Mouse (Mus musculus) testis, adult 2 months (tissue): ENCODE results near the gene Otop2. TPM values are rescaled to one million over a fixed set of nuclear protein-coding genes. Genes with fewer than 3 reads are reported as not detected.
A peak's percentile ranks its signal among the peaks of the same experiment; 100 is the strongest.

ENCODE experiments used
- H3K27ac ChIP-seq: fragments of 200-500 bp; 2 replicates; pipeline ENCODE4 v1.5.1; 2012; ENCODE audit warnings: low read depth, low read length; ENCODE audit not compliant: control insufficient read depth, insufficient read depth
- H3K27me3 ChIP-seq: fragments of 200-500 bp; 2 replicates; pipeline ENCODE4 v1.6.1; 2012; ENCODE audit warnings: mild to moderate bottlenecking, low read length, moderate library complexity; ENCODE audit not compliant: control insufficient read depth, insufficient read depth
- H3K36me3 ChIP-seq: fragments of 200-500 bp; 2 replicates; pipeline ENCODE4 v1.6.1; 2012; ENCODE audit warnings: mild to moderate bottlenecking, low read length; ENCODE audit not compliant: control insufficient read depth, insufficient read depth
- H3K4me1 ChIP-seq: fragments of 200-500 bp; 2 replicates; pipeline ENCODE4 v1.6.1; 2012; ENCODE audit warnings: low read length; ENCODE audit not compliant: control insufficient read depth, insufficient read depth
- H3K4me3 ChIP-seq: fragments of 200-500 bp; 2 replicates; pipeline ENCODE4 v1.5.1; 2012; ENCODE audit warnings: low read depth, mild to moderate bottlenecking, low read length, moderate library complexity, mixed read lengths; ENCODE audit not compliant: control insufficient read depth
- CTCF ChIP-seq: fragments of 200-500 bp; IDR thresholded peaks from 2 replicates; pipeline ENCODE4 v1.5.1; 2012; ENCODE audit warnings: low read depth, mild to moderate bottlenecking, inconsistent platforms, low read length, moderate library complexity; ENCODE audit not compliant: control insufficient read depth, insufficient read depth, insufficient replicate concordance
- POLR2A ChIP-seq: fragments of 200-500 bp; IDR thresholded peaks from 2 replicates; pipeline ENCODE4 v1.6.1; 2012; ENCODE audit warnings: low read depth, mild to moderate bottlenecking, inconsistent platforms, low read length, moderate library complexity; ENCODE audit not compliant: control insufficient read depth
- polyA plus RNA-seq: library from polyadenylated mRNA; depleted of rRNA; stranded (reverse); fragments of >200 nt; gene quantifications from 2 replicates; pipeline ENCODE4 v1.2.3, GENCODE M21; 2012; rRNA removed

The Otop2 gene
- polyA plus RNA-seq, result 8.5 and 8.9 TPM in 2 replicates

DNA sequence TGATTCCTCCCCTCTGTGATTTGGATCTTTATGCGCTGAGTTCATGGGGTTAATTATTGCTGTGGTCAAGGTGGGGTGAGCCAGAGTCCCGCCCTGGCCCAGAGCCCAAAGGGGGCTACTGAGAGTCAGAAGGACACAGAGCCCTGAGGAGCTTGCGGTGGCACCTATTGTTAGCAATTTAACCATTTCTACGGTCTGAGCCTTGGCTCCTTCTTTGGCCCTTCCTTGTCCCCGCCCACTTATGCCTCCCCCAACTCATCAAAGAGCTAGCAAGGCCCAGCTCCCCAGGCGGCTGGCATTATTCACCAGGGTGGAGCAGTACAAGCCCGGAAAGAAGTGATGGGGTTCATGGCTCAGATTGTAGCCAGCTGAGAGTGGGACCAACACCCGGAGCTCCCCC, at the start of gene Otop2:
Gene Otop2 (plus strand): TSS at position 301 of the 400 bp plus-strand sequence.
- no peaks in the 10 kb centered on the region for H3K4me1 ChIP-seq
- no peak within 1 kb of the TSS for H3K4me3 ChIP-seq
- no peak within 1 kb of the TSS for H3K27ac ChIP-seq
- TF ChIP-seq POLR2A (no peak), CTCF (no peak)
- no peaks in the 10 kb centered on the region for H3K27me3 ChIP-seq
- H3K36me3 ChIP-seq, result no peaks in the 10 kb centered on the region

DNA sequence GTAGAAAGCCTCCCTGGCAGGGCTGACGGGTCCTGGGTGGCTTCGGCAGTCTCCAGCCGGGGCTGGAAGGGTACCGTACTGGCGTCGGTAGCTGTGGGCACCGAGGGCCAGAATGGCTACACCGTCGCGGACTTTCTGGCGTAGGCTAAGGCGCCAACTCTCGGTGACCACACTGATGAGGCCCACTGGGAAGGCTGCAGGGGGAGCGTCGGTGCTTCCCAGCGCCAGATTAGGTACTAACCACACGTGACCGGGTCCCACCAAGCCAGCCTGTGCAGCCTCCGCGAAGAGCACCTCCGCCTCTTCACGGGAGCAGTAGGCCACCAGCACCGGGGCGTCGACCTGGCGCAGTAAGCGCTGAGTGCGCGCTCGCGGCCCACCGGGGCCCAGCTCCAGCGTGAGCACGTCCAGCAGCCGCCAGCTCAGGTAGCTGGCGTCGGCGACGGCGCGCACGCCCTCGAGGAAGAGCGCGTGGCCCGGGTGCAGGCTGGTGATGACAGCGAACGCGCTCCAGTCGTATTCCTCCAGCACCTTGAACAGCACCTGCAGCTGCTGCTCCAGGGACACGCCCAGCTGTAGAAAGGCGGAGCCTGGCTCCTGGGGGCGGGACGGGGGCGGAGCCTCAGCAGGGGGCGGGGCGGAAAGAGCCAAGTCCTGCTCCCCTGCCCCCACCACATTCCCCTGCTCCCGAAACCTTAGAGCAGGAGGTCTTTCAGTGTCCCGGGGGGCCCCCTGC, 49.0 kb upstream of the Otop2 start:
- H3K4me1 ChIP-seq, result peaks cover 8% of the 10 kb centered on the region
- no peak overlapping the region for H3K27ac ChIP-seq
- H3K27me3 ChIP-seq, result no peaks in the 10 kb centered on the region
- TF ChIP-seq CTCF (no peak), POLR2A (no peak)
- peak overlapping the region; percentile 26 for H3K4me3 ChIP-seq
- H3K36me3 ChIP-seq, result no peaks in the 10 kb centered on the region

DNA sequence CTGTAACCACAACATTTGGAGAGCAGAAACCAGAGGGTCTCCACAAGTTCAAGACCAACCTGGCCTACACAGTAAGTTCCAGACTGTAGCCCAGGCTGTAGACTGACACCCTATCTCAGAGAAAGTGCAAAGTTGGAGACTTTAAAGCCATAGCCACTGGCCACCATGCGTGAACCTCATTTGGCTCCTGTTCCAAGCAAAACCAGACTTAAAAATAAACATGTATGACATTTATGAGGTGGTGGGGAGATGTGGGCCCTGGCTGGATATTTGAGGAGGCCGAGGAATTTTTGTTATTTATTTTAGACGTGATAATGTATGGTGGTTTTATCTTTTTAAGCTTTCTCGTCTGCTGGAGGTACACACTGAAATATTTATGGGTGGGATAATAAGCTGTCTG, 47.8 kb upstream of the Otop2 start:
- H3K27me3 ChIP-seq, result no peaks in the 10 kb centered on the region
- no peak overlapping the region for H3K27ac ChIP-seq
- TF ChIP-seq CTCF (no peak), POLR2A (no peak)
- peaks cover 8% of the 10 kb centered on the region for H3K4me1 ChIP-seq
- H3K4me3 ChIP-seq, result no peak overlapping the region
- H3K36me3 ChIP-seq, result no peaks in the 10 kb centered on the region

DNA sequence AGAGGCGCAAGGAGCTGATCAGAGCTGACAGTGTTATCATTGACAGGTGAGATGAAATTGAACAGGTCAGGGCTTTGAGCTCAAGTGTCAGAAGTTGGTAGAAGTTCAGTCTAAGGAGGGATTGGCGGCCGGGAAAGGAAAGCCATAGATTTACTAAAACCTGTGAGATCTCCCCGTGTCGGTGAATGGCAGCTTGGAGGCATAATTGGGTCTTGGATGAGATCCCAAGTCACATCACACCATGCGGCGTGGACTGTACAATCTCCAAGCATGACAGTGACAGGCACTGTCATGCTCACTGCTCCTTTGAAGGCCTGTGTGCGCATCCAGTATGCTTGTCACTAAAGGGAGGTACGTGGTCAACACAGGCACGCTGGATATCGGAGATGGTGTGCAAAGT, 44.0 kb upstream of the Otop2 start:
- Histone ChIP-seq H3K27ac (no peak overlapping the region), H3K4me3 (no peak overlapping the region), H3K27me3 (no peaks in the 10 kb centered on the region; the same call in 1 of the 2 replicates), H3K36me3 (no peaks in the 10 kb centered on the region), H3K4me1 (peaks cover 22% of the 10 kb centered on the region)
- TF ChIP-seq POLR2A (no peak), CTCF (no peak)

DNA sequence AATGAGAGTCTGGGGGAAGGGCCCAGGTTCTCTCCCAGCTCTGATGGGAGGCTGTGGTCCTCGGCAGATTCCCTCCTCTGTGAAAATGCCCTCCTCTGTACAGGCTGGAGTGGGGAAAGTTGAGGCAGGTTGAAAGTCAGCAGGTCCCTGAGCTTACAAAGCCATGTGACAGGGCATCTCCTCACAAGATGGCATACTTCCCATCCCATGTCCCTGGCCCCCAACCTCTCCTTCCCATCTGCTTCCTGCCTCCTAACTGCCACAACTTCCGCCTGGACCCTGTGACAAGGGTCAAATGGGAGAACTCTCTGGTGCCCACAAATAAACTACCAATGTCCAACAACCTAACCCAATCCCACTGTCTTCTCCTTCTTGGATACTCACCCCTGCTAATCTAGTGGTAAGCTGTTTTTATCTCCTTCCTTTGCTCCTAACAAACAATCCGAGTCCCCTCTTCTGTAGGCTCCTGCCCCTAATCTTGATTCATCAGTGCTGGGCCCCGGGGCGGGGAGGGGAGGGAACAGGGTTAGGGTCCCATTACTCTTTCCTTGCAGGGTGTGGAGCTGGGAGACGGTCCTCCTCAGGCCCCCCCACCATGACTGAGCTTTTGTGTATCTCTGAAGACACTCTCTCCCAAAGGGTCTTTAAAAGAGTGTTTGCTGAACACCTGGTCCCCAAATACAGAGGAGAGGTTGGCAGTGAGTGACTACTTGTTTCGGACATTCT, 42.7 kb upstream of the Otop2 start:
- no peak overlapping the region for H3K27ac ChIP-seq
- H3K27me3 ChIP-seq, result no peaks in the 10 kb centered on the region; the same call in 1 of the 2 replicates
- no peak overlapping the region for H3K4me3 ChIP-seq
- TF ChIP-seq POLR2A (no peak), CTCF (no peak)
- H3K4me1 ChIP-seq, result peaks cover 18% of the 10 kb centered on the region
- no peaks in the 10 kb centered on the region for H3K36me3 ChIP-seq

DNA sequence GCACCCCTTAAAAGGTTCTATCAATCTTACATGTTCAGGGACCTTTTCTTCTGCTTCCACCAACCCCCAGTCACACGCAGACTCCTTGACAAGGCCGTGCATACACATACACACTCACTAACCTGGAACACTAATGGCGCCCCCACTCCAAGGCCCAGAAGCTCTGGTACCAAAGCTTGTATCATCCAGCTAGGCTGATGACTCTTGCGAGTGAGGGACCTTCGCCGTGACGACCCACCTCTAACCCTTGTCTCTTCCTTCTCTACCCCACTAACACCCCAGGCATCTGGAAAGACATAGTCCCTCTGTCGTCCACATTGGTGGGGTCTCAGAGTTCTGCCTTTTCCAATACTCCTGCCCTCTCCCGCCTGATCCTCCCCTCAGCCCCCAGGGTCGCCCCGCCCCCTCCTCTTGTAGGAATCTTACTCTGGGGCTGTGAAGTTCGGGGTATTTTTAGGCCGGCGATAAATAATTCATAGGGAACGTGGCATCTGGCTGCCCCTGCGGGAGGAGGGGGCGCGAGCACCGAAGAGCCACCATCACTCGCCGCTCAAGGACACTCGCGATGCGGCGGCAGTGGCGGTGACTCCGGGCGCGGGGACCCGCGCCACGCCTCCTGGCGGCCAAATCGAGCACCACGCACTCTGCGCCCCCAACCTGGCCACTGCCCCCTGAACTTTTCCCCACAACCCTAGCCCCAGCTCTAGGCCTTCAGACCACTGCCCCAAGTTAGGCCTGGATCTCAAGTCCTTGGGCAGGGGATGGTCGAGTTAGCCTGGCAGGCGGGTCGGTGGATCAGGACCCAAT, 41.9 kb upstream of the Otop2 start:
- H3K27me3 ChIP-seq, result no peaks in the 10 kb centered on the region; the same call in 1 of the 2 replicates
- TF ChIP-seq POLR2A, result no peak
- peak; percentile 29; the same call in 1 of the 2 replicates for TF ChIP-seq CTCF
- H3K36me3 ChIP-seq, result no peaks in the 10 kb centered on the region
- H3K27ac ChIP-seq, result no peak overlapping the region
- peaks cover 18% of the 10 kb centered on the region for H3K4me1 ChIP-seq
- no peak overlapping the region for H3K4me3 ChIP-seq

DNA sequence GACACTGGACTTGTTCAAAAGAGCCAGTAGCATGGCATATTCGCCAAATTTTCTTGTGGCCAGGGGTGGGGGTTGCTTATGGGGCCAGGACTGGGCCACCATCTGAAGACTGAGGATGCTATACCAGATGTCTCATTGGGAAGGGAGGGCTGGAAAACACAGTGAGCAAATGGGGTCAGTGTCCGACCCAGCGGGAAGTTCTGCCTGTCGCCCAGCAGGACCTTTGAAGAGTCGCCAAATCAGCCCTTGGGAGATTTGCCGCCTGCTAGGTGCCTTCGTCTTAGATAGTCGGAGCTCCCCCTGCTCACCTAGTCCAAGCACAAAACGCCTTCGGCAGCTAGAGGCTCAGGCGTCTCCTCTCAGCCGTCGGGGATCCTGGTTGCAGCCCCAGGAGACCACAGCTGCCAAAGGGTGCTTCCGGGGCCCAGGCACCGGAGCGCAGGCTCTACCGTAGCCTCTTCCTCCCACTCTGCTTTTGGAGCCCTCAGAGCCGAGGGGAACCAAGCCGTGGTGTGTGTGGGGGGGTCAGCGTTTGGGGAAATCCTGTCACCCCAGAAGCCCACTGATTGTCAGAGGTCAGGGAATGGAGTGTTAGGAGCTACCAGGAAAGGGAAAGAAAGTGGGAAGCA, 41.1 kb upstream of the Otop2 start:
- H3K27ac ChIP-seq, result no peak overlapping the region
- H3K4me3 ChIP-seq, result no peak overlapping the region; the same call in 1 of the 2 replicates
- no peak for TF ChIP-seq CTCF
- no peaks in the 10 kb centered on the region; the same call in 1 of the 2 replicates for H3K27me3 ChIP-seq
- H3K36me3 ChIP-seq, result no peaks in the 10 kb centered on the region
- peaks cover 18% of the 10 kb centered on the region for H3K4me1 ChIP-seq
